Mouse (Mus musculus) c-Kit-negative CD71-positive TER-119-positive erythroid progenitor cells, embryonic 14.5 days (primary cell): ENCODE data around the gene Ssx2ip.
"Not testable (repeated sequence)": the region's sequence is repeated elsewhere in the genome, so short reads cannot be mapped to it uniquely, and the experiment has no call there.

Experiments
- DNase-seq: peaks from one replicate; pipeline ENCODE4 v3.0.0-alpha.2; 2013; ENCODE audit warnings: low read depth, low spot score

Ssx2ip gene

DNA sequence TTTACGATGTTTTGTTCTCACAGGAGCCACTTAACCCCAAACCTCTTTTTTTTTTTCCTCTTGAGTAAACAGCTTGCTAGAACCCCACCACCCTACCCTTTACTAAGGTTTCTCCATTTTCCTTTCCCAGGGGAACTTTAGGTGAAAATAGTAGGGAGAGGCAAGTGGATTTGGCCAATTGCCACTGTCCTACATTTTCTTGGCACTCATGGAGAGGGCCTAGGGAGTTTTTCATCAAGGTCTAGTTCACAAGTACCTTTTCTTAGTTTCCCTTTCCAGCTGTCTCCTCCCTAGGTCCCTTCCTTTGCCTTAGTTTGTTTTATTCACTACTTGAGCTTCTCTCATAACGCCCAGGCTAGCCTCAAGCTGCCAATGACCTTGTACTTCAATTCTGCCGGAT lies 672 bp upstream of the Ssx2ip start:
- DNase-seq: no peak

DNA sequence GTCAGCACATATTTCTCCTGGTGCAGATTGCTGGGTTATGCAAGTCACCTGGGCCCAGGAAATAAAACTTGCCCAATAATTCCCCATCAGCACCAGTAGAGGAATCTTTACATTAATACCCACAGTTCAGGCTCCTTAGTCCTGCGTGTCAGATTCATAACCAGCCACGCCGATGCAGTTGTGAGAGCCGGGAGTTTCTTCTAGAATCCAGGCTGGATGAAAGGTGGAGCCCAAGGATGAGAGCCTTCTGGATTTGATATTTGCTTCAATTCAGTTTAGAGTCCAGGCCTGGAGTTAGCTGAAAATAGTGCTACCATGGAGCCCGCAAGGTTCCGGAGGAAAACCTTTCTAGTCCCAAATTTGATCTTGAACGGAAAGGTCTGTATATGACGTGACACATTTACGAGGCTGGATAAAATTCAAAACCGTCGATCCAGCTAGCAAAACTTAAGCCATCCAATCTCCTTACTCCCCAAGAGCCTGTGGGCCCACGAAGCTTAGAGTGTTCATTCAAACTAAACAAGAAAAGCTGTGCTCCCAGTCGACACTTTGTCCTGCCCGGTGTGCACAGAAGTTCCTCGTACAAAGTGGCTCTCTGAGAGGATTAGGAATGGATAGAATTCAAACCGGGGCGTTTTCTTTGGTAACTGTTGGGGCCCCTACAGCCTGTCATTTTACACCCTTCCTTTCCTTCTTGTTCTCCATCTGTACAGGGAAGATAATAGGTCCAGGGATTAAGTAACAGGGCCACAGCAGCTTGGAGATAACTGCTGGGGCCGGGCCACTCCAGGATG lies 968 bp downstream of the Ssx2ip start:
- DNase-seq: peak; percentile 77

DNA sequence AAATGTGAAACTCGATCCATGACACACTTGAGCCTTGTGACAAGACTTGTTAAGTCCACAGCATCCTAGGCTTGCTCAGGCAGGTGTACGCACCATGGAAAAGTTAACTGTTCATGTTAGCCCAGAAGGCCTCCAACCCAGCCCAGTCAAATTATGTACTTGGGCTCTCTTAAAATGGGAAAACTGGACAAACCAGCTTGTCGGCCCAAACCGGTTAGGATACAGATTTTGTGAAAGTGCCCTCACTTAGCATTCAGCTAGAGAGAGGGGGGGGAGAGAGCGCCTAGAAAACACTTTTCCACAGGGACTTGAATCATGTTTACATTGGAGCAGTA lies 1.5 kb downstream of the Ssx2ip start:
- DNase-seq: no peak

DNA sequence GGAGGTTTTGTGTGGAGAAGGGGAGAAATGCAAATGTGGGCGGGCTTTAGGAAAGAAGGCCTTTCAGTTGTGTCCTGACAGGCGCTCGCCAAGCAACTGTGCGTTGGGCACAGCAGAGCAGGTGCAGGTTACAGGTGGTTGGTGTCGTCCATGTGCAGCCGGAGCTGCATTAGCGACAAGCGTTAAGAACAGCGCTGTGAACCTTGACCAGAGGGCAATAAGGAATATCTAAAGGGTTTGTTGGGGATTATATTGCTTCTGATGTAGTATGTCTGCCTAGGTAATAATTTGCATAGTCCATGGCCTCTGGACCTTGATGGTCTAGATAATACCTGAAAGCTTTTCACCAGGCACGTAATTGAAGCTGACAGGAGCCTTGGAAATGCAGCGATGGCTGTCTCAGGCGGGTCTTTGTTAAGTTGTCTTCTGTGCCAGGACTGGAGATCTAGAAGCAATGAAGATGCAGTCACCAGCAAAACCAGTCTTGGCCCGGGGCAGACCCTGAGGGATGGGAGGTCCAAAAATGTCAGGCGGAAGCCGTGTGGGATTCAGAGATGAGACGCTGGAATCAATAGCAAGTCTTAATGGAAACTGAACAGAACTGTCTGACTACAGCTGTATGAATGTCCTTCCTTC lies 2.8 kb downstream of the Ssx2ip start:
- DNase-seq: no peak

DNA sequence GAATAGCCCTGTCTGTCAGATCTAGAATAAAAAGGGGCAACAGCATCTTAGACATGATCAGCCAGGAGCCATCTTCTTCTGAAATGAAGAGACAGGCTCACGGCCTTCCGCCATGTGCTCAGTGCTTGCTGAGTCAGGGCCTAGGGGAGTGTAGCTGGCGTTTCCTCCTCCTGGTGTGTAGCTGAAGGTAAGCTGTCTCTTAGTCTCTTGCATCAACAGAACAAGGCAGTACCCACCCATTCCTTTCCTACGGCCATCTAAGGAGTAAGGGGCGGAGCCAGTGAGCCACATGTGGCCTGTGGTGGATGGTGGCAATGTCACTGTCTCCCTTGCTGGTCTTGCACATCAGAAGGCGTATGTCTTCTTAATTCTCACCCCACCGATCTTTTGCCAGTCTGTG lies 5.7 kb downstream of the Ssx2ip start:
- no peak for DNase-seq

DNA sequence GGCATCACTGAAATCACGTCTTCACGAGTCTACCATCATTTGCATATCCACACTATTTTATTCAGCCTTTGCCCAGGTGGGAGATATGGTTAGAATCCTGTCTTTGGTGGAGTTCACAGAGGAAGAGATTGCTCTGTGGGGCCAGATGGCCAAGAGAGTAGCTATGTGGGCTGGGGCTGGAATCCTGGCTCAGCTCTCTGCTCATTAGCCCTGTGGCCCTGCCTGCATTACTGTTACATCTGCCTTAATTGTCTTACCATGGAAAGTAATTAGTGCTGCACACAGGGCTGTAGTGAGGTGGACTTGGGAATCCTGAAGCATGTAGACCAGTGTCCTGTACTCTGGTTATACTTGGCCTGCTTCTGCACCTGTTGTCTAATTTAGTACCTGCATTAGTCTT lies 7.6 kb downstream of the Ssx2ip start:
- no peak for DNase-seq

DNA sequence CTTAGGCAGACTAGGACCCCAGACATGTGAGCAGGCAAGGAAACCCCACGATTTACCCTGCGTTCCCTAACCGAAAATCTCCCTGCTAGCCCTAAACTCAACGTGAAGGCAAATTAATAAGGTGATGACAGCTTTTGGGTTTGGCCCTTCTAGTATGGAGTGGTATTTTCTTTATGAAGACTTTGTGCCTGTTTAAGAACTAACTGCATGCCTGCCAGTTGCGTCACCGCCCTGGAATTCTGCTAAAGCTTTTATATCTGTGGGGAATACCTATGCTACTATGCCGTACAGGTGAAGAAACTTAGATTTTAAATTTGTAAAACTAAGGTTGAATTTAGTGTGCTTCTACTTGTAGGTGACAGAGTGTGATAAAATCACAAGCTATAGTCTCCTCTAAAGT lies 8.0 kb downstream of the Ssx2ip start:
- DNase-seq: no peak

DNA sequence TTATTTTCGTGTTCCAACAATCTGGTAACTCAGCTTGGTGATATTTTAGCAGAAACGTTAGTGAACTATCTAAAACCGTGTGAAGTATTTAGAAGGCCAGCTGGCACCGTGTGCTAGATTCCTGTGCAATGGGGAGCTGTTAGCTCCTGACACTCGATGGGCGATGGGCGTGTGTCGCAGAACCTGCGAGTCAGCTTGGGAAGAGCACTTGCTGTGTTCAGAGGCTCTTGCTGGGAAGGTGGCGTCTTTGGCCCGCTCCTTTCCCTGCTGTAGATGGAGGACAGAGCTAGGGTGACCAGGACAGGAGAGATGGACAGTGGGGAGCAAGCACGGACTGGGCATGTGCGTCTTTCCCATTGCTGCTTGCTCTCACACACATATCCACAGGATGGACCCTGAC lies 8.6 kb downstream of the Ssx2ip start:
- DNase-seq: no peak

DNA sequence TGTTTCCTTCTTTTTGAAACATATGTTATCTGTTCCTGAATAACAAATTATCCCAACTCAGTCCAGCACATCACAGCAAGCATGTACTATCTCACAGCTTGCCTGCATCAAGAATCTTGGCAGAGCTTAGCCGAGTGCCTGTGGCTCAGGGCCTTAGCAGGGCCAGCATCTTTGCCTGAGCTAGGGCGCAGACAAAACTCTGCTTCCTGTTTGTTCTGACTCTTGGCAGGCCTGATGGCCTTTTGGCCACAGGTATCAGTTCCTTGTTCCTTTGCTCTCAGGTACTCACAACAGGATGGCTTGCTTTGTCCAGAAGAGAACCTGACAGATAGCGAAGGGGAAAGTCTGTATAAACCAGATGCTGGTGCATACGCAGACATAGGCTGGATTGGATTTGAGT lies 9.6 kb downstream of the Ssx2ip start:
- DNase-seq: no peak

DNA sequence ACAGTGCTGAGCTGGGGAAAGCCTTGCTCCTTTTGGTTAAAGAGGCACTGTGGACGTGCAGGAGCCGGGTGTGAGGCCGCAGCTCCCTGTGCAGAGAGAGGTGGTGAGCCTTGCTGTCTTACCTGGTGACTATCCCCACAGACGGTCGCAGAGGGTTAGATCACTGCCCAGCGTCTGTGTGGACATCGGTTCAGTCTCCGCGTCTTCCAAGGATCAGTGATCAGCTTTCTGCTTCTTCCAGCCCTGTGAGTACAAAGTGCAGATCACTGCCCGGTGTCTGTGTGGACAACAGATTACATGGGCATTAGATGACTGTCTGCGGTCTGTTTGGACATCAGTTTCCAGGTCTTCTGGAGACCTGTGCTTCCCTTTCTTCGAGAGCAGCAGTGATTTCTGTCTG lies 10.1 kb downstream of the Ssx2ip start:
- no peak for DNase-seq

DNA sequence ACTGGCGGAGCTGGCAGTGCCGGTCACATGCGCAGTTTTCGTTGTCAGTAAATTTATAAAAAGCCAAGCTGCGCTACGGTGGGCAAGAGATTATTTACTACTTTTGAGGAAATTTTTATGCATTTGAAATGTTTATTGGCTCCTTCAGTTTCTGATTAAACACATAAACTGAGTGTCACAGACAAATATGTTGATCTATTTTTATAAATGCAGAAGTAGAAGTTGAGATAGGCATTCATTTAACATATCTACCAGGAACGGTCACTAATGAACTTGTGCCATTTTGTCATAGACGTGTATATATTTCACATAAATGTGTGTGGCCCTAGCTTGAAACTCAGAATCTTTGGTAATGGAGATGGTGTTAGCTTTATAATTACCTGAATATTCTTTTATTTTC lies 13.4 kb downstream of the Ssx2ip start:
- no peak for DNase-seq

DNA sequence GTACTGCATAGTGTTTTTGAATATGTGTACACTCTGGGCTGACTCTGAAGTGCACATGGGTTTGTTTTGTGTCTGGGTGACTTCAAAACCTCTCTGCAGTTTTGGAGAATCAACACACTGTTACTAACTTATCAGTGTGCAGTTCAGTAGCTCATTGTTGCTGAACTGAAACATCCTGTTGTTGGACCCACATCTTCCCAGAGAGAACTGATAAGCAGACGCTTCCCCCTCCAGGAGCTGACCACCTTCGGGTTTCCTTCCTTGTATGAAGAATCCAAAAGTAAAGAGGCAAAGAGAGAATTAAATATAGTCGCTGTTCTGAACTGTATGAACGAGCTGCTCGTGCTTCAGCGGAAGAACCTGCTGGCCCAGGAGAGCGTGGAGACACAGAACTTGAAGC lies 14.5 kb downstream of the Ssx2ip start:
- DNase-seq: no peak

DNA sequence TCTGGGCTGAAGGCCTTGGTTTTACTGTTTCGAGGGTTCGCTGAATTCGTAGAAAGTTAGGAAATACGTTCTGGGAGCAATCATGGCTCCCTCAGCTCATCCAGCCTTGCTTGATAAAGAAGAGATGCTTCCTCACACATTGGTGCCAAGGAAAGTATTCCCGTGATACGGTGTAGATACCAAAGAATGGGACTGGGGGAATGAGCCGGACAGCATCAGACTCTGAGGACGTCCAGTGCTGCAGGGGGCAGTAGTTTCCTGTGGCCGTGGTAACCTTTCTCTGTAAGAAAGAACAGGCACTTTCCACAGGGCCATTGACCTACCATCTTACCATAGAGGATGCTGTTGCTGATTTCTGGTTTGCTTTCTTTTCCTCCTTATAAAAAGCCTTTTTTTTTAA lies 15.1 kb downstream of the Ssx2ip start:
- no peak for DNase-seq

DNA sequence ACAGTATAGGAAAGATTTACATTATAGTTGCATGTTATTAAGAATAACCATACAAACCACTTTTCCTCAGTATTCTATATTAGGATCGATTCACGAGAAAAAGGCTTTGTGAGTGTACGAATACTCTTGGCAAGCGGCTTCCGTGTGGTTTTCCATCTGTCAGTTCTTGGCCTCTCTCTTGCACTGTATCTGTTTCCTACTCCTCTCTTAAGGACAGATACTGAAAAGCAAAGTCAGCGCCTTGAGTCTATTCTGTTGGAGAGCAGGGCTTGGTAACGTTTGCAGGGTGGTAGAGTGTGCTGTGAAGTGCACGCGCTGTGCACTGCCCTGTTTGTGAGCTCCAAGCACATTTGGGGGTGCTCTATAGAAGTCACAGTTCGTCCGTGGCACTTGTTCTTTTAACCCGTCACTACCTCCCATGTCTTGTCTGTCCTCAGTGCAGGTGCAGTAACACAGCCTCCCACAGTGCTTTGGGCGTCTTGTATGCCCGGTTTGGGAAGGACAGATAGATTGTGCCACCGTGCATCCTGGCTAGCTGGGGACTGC lies 15.6 kb downstream of the Ssx2ip start:
- no peak for DNase-seq

DNA sequence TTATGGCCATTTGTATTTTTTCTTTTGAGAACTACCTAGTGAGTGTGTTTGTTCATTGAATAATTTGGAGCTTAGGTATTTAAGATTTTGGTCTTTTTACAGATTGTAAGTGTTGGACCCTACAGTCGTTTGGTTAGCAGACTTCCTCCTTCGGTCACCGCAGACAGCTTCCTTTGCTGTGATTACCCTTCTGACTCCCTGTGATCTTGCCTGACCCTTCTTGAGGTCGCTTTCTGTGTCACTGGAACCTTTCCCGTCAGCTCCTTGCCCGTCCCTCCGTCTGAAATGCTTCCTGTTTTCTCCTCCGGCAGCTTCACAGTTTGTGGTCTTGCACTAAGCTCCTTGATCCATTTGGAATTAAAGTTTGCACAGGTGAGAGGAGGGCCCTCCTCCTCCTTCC lies 17.3 kb downstream of the Ssx2ip start:
- no peak for DNase-seq

DNA sequence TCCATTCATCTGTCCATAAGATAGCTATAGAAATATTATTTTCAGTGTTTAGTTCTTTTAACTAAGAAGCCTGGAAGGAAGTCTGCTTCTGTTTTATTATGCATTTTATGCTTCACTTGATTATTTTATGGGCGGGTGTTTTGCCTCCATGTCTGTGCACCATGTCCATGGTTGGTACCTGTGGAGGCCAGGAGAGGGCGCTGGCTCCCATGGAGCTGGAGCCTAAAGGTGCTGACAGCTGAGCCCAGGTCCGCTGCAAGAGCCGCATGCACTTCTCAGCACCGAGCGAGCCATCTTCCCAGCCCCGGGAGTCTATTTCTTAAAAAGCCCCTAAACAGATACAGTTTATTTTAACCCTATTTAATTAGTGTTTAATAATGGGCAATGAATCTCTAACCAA lies 19.3 kb downstream of the Ssx2ip start:
- no peak for DNase-seq

DNA sequence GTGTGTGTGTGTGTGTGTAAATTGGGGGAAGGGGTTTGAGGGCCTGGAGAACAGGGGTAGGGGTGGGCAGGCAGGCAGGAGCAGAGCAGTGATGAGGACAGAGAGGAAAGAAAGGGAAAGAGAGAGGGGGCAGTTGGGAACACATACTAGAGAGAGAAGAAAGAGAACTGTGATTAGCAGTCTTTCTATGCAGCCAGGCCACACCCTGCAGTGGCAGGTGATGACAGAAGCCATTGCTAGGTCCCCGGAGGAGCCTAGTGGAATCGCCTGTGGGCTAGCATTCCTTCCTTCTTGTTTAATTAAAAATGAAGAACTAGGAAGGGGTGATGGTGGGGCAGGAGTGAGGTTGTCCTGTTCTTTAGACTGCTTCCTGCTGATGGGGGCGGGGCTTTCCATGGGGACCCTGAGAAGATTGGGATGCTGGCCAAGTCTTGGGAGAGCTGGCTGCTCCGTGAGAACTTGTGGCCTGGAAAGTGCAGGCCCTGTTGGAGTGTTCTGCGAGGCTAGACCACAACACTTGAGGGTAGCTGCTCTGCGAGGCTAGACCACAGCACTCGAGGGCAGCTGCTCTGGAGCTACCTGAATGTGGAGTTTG lies 20.0 kb downstream of the Ssx2ip start:
- DNase-seq: no peak

DNA sequence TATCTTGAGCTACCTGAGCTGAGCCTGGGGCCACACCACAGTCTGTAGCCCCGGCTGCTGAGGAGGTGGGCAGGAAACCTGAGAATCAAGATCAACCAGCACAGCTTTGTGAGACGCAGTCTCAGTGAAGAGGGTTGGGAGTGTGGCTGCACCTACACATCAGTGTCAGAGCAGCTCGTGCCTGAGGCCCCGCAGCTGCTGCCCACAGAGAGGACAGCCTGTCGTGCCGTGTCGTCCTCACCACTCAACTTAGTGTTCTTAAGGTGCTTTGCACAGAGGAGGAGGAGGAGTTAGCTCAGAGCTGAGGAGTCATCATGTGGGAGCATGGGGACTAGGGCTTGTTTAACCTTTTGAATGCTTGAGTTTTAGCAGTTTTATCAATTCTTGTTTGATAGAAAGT lies 21.5 kb downstream of the Ssx2ip start:
- no peak for DNase-seq

DNA sequence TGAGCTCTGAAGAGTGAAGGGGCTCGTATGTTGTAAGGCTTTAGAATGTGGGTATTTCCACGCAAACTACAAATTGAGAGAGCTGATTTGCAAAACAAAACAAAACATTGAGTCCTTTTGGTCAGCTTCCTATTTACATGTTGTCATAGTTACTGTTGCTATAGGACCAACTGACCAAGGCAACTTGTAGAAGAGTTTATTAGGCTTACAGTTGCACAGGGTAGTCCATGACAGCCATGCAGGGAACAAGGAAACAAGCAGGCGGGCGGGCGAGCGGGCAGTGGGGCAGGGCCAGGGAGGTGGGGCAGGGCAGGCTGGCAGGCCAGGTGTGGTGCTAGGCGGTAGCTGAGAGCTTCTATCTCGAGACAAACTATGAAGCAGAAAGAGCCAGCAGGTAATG lies 22.0 kb downstream of the Ssx2ip start:
- DNase-seq: no peak

DNA sequence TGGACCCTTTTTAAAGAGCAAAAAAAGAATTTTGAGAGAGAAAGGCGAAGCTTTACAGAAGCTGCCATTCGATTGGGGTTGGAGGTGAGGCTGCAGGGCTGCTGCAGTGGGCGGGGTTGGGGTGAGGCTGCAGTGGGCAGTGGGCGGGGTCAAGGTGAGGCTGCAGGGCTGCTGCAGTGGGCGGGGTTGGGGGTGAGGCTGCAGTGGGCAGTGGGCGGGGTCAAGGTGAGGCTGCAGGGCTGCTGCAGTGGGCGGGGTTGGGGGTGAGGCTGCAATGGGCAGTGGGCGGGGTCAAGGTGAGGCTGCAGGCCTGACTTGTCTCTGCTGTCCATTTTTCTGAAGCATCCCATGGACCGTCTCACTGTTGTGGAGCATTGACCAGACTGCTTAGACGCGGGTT lies 28.6 kb downstream of the Ssx2ip start:
- not testable (repeated sequence) for DNase-seq

DNA sequence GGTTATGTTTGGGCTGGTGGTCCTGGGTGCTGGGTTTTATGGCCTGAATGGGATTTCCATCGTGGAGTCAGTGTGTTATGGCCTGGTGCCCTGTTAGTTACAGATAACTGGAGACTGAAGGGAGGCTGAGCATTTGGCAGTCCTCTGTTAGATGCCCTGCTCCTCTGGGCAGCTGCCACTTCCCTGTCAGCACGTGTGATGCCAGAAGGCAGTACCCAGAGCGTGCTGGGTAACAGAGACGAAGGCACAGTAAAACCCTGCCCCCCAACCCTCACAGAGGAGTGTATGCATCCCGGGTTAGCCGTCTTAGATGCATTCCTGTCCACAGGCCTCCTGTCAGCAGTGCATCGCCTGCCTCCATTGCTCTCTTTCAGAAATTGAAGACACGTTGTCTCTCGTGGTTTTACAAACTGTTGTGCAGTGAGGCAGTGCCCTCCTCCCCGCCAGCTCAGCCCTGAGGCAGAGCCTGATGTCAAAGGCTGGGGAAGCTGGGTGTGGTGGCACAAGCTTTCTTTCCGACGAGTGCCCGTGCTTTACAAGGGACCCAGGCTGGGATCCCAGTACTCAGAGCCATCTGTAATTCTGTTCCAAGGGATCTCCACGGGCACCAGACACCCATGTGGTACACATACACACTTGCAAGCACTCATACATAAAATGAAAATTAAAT lies 29.4 kb downstream of the Ssx2ip start:
- no peak for DNase-seq

DNA sequence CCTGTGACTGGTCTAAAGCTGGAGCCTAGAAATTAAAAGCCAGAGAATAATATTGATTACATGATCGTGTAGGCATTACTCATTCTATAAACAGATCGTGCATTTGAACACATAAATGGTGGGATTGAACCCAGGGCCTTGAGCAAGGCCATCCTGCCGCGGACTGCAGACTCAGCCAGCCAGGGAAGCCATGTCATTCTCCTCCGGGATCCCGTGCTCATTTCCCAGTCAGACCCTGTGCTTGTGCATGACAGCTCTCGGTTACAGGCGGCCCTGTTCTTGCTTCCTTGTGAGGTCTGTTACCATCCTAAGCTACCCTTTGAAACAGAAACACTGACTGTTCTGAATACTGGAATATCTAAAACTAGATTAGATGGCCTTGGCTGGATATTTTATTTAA lies 30.2 kb downstream of the Ssx2ip start:
- DNase-seq: no peak

DNA sequence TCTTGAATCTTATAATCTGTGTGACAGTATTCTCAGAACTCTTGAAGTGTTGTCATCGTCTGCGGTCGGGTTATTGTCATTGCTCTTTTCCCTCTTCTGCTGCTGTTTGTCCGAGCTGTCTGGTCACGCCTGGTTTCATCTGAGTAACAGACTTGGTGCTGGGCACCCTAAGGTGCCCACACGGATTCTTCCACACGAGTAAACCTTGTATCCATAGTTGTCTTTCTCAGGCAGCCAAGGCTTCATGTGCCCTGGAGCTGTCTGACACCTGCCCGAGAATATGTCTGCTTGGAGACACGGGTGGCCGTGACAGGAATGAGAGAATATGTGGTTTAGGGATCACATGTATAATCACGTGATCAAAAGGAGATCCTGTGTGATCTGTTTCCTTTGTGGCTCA lies 31.1 kb downstream of the Ssx2ip start:
- DNase-seq: no peak
